Mouse (Mus musculus): Measurements from ENCODE around the gene Rhoh. TPM values are rescaled to one million over a fixed set of nuclear protein-coding genes. Genes with fewer than 3 reads are reported as not detected.

Rhoh gene
- 0.21 and 0.27 TPM in 2 replicates for total RNA-seq (2012; rRNA removed)

DNA sequence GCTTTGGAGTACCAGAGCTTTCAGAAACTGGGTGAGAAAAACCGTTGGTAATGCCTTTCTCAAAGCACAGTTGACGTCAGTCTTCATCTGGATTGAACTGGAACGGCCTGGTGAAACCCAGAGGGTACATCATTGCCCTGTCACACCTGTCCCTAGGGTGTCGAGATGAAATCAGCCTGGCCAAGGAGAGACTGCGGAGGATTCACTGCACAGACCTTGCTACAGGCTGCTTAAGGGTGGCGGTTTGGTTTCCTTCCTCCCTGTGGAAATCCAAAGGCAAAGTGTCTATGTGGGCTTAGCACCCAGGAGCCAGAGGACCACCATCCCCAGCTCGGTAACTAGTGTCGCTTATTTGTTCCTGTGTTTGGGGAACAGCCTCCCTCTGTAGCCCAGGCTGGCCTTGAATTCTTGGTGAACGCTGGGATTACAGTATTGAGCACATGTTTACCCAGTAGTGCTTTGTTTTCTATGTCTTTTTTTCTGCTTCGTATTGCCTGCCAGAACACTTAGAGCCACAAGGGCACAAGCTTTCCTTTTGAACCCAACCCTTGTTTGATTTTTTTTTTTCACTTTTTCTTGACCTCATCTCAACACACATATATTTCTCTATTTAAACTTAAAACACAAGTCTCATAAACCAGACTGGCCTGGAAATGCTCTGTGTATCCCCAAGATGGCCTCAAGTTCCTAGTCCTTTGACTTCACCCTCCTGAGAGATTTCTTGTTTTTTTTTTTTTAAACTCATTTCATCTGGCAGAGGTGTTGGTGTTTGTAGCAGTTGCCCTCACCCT is at the start of gene Rhoh:
Gene Rhoh (plus strand): TSS at position 60 of the 791 bp plus-strand sequence.
- no peaks in the 10 kb centered on the region; a peak in 1 of 4 replicates for H3K4me1 ChIP-seq (ENCODE audit: control insufficient read depth in 2 of 2, insufficient read depth in 2 of 2, low read length in 2 of 2, poor library complexity in 1 of 2)
- no peak within 1 kb of the TSS for H3K9ac ChIP-seq (ENCODE audit: insufficient read depth, low read depth, low read length, poor library complexity, severe bottlenecking)
- no peaks in the 10 kb centered on the region for H3K9me3 ChIP-seq (ENCODE audit: control insufficient read depth, insufficient read depth, low read depth, low read length)
- no peak within 1 kb of the TSS for H3K27ac ChIP-seq (ENCODE audit: insufficient read depth, low read depth, low read length, poor library complexity, severe bottlenecking)
- H3K4me3 ChIP-seq (ENCODE audit: insufficient read depth in 1 of 2, low read depth in 1 of 2, low read length in 2 of 2, poor library complexity in 1 of 2, severe bottlenecking in 1 of 2): no peak within 1 kb of the TSS
- TF ChIP-seq HCFC1 (IDR thresholded peaks at IDR 0.05; ENCODE audit: borderline replicate concordance, insufficient read depth, low read length): no peak
- in situ Hi-C loops (cut with MboI; ENCODE audit: low sequenced_read_pairs in 2 of 2, unreplicated experiment in 2 of 2): no loop called here
- no peak for DNase-seq (ENCODE audit: low read depth, low spot score)
- H3K36me3 ChIP-seq (ENCODE audit: control insufficient read depth, insufficient read depth, low read length, poor library complexity, severe bottlenecking): no peaks in the 10 kb centered on the region

DNA sequence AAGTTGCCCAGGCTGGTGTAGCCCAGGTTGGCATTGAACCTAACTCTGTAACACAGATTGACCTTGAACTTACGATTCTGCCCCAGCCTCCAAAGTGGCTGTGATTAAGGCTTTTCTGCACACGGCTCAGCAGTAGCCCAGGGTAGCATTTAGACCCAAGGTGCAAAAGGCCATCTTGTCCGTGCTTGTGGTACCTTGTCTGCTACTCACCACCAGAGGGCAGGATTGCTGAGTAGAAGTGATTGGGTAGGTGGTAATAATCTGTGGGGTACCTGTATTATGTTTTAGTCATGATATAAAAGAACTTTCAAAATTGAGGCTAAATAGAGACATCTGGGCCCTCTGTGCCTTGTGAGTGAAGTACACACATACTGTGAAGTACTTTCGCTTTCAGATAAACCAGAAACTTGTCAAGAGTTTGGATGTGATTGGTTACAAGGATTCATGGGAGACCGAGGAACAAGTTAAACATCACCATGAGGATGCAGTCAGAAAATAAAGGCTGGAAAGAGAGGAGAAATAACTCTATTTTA is 37.3 kb upstream of the Rhoh start:
- Histone ChIP-seq H3K4me1 (ENCODE audit: control insufficient read depth in 2 of 2, insufficient read depth in 2 of 2, low read length in 2 of 2, poor library complexity in 1 of 2) (no peaks in the 10 kb centered on the region), H3K4me3 (ENCODE audit: insufficient read depth in 1 of 2, low read depth in 1 of 2, low read length in 2 of 2, poor library complexity in 1 of 2, severe bottlenecking in 1 of 2) (no peak overlapping the region), H3K36me3 (ENCODE audit: control insufficient read depth, insufficient read depth, low read length, poor library complexity, severe bottlenecking) (peaks cover 2% of the 10 kb centered on the region; the same call in 1 of the 2 replicates), H3K9ac (ENCODE audit: insufficient read depth, low read depth, low read length, poor library complexity, severe bottlenecking) (no peak overlapping the region), H3K9me3 (ENCODE audit: control insufficient read depth, insufficient read depth, low read depth, low read length) (no peaks in the 10 kb centered on the region), H3K27ac (ENCODE audit: insufficient read depth, low read depth, low read length, poor library complexity, severe bottlenecking) (no peak overlapping the region)
- in situ Hi-C loops (cut with MboI; ENCODE audit: low sequenced_read_pairs in 2 of 2, unreplicated experiment in 2 of 2): no loop called here
- TF ChIP-seq HCFC1 (IDR thresholded peaks at IDR 0.05; ENCODE audit: borderline replicate concordance, insufficient read depth, low read length): no peak
- TF ChIP-seq MAFK (IDR thresholded peaks at IDR 0.05; ENCODE audit: insufficient read depth, low read depth, low read length): no peak
- TF ChIP-seq ZNF384 (IDR thresholded peaks at IDR 0.05; ENCODE audit: low read depth, low read length): no peak
- TF ChIP-seq CHD2 (IDR thresholded peaks at IDR 0.05; ENCODE audit: low read depth, low read length): no peak
- peak; percentile 44; the same call in 1 of the 2 replicates for TF ChIP-seq ZC3H11A (IDR thresholded peaks at IDR 0.05; ENCODE audit: borderline replicate concordance, low read depth, low read length)
- DNase-seq (ENCODE audit: low read depth, low spot score): peak; percentile 39

DNA sequence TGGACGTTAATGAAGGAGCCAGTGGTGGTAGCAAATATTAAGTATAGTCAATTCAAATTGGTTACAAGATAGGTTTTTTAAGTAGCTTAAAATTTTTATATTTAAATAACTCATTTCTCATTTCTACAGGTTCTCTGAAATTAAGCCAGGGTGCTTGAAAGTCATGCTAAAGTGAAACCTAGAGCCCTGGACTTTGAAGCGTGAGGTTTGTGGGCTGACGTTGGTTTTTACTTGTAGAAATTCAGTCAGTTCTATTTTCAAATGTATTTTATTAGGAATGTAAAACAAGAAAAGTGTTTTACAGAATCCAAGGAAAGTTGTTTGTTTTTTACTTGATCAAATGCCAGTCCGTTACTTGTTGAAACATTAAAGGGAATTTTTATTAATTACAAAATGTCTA is 34.5 kb upstream of the Rhoh start:
- no peak for DNase-seq (ENCODE audit: low read depth, low spot score)
- Histone ChIP-seq H3K36me3 (ENCODE audit: control insufficient read depth, insufficient read depth, low read length, poor library complexity, severe bottlenecking) (peaks cover 2% of the 10 kb centered on the region; the same call in 1 of the 2 replicates), H3K4me3 (ENCODE audit: insufficient read depth in 1 of 2, low read depth in 1 of 2, low read length in 2 of 2, poor library complexity in 1 of 2, severe bottlenecking in 1 of 2) (no peak overlapping the region), H3K27ac (ENCODE audit: insufficient read depth, low read depth, low read length, poor library complexity, severe bottlenecking) (no peak overlapping the region), H3K9me3 (ENCODE audit: control insufficient read depth, insufficient read depth, low read depth, low read length) (no peaks in the 10 kb centered on the region), H3K4me1 (ENCODE audit: control insufficient read depth in 2 of 2, insufficient read depth in 2 of 2, low read length in 2 of 2, poor library complexity in 1 of 2) (no peaks in the 10 kb centered on the region), H3K9ac (ENCODE audit: insufficient read depth, low read depth, low read length, poor library complexity, severe bottlenecking) (no peak overlapping the region)
- in situ Hi-C loops (cut with MboI; ENCODE audit: low sequenced_read_pairs in 2 of 2, unreplicated experiment in 2 of 2): loop anchor here in 1 of 2 experiments (25.0 kb wide), 1 partner anchor 111 kb away; the partner anchor contains the start of gene Chrna9
- TF ChIP-seq ZC3H11A (IDR thresholded peaks at IDR 0.05; ENCODE audit: borderline replicate concordance, low read depth, low read length) (no peak), HCFC1 (IDR thresholded peaks at IDR 0.05; ENCODE audit: borderline replicate concordance, insufficient read depth, low read length) (no peak), MAFK (IDR thresholded peaks at IDR 0.05; ENCODE audit: insufficient read depth, low read depth, low read length) (no peak), ZNF384 (IDR thresholded peaks at IDR 0.05; ENCODE audit: low read depth, low read length) (no peak), CHD2 (IDR thresholded peaks at IDR 0.05; ENCODE audit: low read depth, low read length) (no peak)

- Histone ChIP-seq H3K27ac (ENCODE audit: insufficient read depth, low read depth, low read length, poor library complexity, severe bottlenecking) (no peak overlapping the region), H3K9ac (ENCODE audit: insufficient read depth, low read depth, low read length, poor library complexity, severe bottlenecking) (no peak overlapping the region), H3K4me3 (ENCODE audit: insufficient read depth in 1 of 2, low read depth in 1 of 2, low read length in 2 of 2, poor library complexity in 1 of 2, severe bottlenecking in 1 of 2) (no peak overlapping the region), H3K4me1 (ENCODE audit: control insufficient read depth in 2 of 2, insufficient read depth in 2 of 2, low read length in 2 of 2, poor library complexity in 1 of 2) (no peaks in the 10 kb centered on the region), H3K36me3 (ENCODE audit: control insufficient read depth, insufficient read depth, low read length, poor library complexity, severe bottlenecking) (peaks cover 2% of the 10 kb centered on the region; the same call in 1 of the 2 replicates), H3K9me3 (ENCODE audit: control insufficient read depth, insufficient read depth, low read depth, low read length) (no peaks in the 10 kb centered on the region)
- no peak for DNase-seq (ENCODE audit: low read depth, low spot score)
- TF ChIP-seq CHD2 (IDR thresholded peaks at IDR 0.05; ENCODE audit: low read depth, low read length) (no peak), HCFC1 (IDR thresholded peaks at IDR 0.05; ENCODE audit: borderline replicate concordance, insufficient read depth, low read length) (no peak), ZNF384 (IDR thresholded peaks at IDR 0.05; ENCODE audit: low read depth, low read length) (no peak), ZC3H11A (IDR thresholded peaks at IDR 0.05; ENCODE audit: borderline replicate concordance, low read depth, low read length) (no peak), MAFK (IDR thresholded peaks at IDR 0.05; ENCODE audit: insufficient read depth, low read depth, low read length) (no peak)
- in situ Hi-C loops (cut with MboI; ENCODE audit: low sequenced_read_pairs in 2 of 2, unreplicated experiment in 2 of 2): loop anchor here in 1 of 2 experiments (25.0 kb wide), 1 partner anchor 110 kb away; the partner anchor contains the start of gene Chrna9
Observed at GRCm38 (mm10) chr5:65827102-65827501, 33.9 kb upstream of the Rhoh start.
